Mouse (Mus musculus) forebrain, postnatal 0 days (tissue): ENCODE results near the gene Thy1. TPM values are rescaled to one million over a fixed set of nuclear protein-coding genes. Genes with fewer than 3 reads are reported as not detected.

Experiments used
- ATAC-seq: fragments of 200-750 bp; cut with Nextera tagmentation; 2 replicates; pipeline ENCODE4 v1.8.0; 2017; ENCODE audit warnings: mild to moderate bottlenecking, moderate library complexity
- DNase-seq: peaks from one replicate; pipeline ENCODE4 v3.0.0-alpha.2; 2015
- H3K27ac ChIP-seq: fragments of 300-500 bp; sonication (generic); 2 replicates; pipeline ENCODE4 v1.5.1; 2014; ENCODE audit warnings: low read depth, mild to moderate bottlenecking, antibody characterized with exemption, low read length, moderate library complexity, mixed read lengths
- H3K27me3 ChIP-seq: fragments of 300-500 bp; sonication (generic); 2 replicates; pipeline ENCODE4 v1.6.1; 2014; ENCODE audit warnings: mild to moderate bottlenecking, low read length, mixed read lengths; ENCODE audit not compliant: insufficient read depth
- H3K36me3 ChIP-seq: fragments of 300-500 bp; sonication (generic); 2 replicates; pipeline ENCODE4 v1.6.1; 2014; ENCODE audit warnings: mild to moderate bottlenecking, moderate library complexity; ENCODE audit not compliant: insufficient read depth
- H3K4me1 ChIP-seq: fragments of 300-500 bp; sonication (generic); 2 replicates; pipeline ENCODE4 v1.6.1; 2014; ENCODE audit warnings: antibody characterized with exemption; ENCODE audit not compliant: insufficient read depth
- H3K4me2 ChIP-seq: fragments of 300-500 bp; sonication (generic); 2 replicates; pipeline ENCODE4 v1.6.1; 2014; ENCODE audit warnings: low read depth, mild to moderate bottlenecking, moderate library complexity
- H3K4me3 ChIP-seq: fragments of 300-500 bp; sonication (generic); 2 replicates; pipeline ENCODE4 v1.5.1; 2014; ENCODE audit warnings: low read depth, low read length, mixed read lengths
- H3K9ac ChIP-seq: fragments of 300-500 bp; sonication (generic); 2 replicates; pipeline ENCODE4 v1.6.1; 2014; ENCODE audit warnings: mild to moderate bottlenecking
- H3K9me3 ChIP-seq: fragments of 300-500 bp; sonication (generic); 2 replicates; pipeline ENCODE4 v1.6.1; 2016; ENCODE audit warnings: low read length
- CTCF ChIP-seq: sonication (generic); IDR thresholded peaks from 2 replicates; pipeline ENCODE4 v1.5.1; 2016; ENCODE audit warnings: antibody characterized with exemption, control low read depth, low read depth
- WGBS: fragments of 180-500 bp; shearing (Covaris S2); extraction: QIAGEN DNeasy Blood & Tissue Kit; methylation state at CpG from one replicate; pipeline ENCODE4 v1.1.7; 2014; 5-methylcytosine and 5-hydroxymethylcytosine counted together
- polyA plus RNA-seq: library from polyadenylated mRNA; unstranded; fragments of >200 nt; fragmentation: Nextera tagmentation; extraction: Ambion mirVana; gene quantifications from 2 replicates; pipeline ENCODE4 v1.2.1, GENCODE M21; 2015
- total RNA-seq: library from RNA; depleted of rRNA; stranded (reverse); fragments of >200 nt; gene quantifications from 2 replicates; pipeline ENCODE4 v1.2.3, GENCODE M21; 2014

The Thy1 gene
- total and polyA plus RNA-seq, 2 experiments from 2014 or later: 23.2 to 31.6 TPM

DNA sequence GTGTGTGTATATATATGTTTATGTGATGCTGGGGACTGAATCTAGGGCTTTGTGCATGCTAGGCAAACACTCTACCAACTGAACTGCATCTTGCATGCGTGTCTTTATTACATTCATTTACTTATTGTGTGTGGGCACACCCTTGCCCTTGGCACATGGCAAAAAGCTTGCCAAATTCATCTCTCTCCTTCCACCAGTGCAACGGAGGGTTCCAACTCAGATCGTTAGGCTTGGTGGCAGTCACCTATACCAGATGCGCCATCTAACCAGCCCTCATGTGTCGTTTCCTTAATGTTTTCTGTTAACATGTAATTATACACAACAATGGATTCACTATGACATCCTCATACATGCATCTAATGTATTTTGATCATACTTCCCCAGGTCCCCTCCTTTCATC, 39.1 kb downstream of the Thy1 start:
- no peak for ATAC-seq
- no peak overlapping the region for H3K4me3 ChIP-seq
- no peaks in the 10 kb centered on the region for H3K9me3 ChIP-seq
- DNase-seq: no peak
- H3K4me2 ChIP-seq: no peak overlapping the region
- no peak for TF ChIP-seq CTCF
- H3K27me3 ChIP-seq: no peaks in the 10 kb centered on the region
- 76% methylated on average over 5 of the region's 5 CpGs for WGBS
- peaks cover 15% of the 10 kb centered on the region; the same call in 1 of the 2 replicates for H3K4me1 ChIP-seq
- no peak overlapping the region for H3K9ac ChIP-seq
- H3K27ac ChIP-seq: no peak overlapping the region
- no peaks in the 10 kb centered on the region for H3K36me3 ChIP-seq

GRCm38 (mm10) chr9:44083392-44084121, 40.4 kb downstream of the Thy1 start:
- no peaks in the 10 kb centered on the region for H3K36me3 ChIP-seq
- DNase-seq (peak; percentile 78), ATAC-seq (peak; percentile 73)
- H3K27ac ChIP-seq: peak overlapping the region; percentile 64
- H3K9ac ChIP-seq: 0 out of 2 replicates have a peak overlapping the region, but pooled peaks have one; percentile 61
- peak overlapping the region; percentile 53 for H3K4me3 ChIP-seq
- no peaks in the 10 kb centered on the region for H3K9me3 ChIP-seq
- peak overlapping the region; percentile 100 for H3K4me2 ChIP-seq
- 17% methylated on average over 23 of the region's 23 CpGs for WGBS
- no peaks in the 10 kb centered on the region for H3K27me3 ChIP-seq
- TF ChIP-seq CTCF: no peak
- H3K4me1 ChIP-seq: peaks cover 15% of the 10 kb centered on the region; the same call in 1 of the 2 replicates

DNA sequence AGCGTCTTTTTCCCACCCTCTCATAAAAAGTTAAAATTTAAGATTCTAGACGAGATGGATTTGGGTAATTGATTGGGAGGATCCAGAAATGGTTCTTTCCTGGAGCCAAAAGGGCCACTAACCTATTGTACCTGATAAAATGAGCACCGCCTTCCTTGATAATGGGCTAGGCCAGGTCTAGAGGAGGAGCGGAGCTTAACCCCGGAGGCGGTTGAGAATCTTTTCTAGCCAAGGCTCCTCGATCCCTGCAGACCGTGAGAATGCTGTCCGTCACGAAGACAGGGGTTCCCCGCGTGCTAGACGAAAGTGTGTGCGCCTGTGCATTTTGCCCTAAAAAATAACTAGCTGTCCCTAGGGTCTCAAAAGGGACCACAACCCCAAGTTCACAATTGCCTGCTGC, 41.1 kb downstream of the Thy1 start:
- H3K4me1 ChIP-seq: peaks cover 17% of the 10 kb centered on the region; the same call in 1 of the 2 replicates
- no peak for DNase-seq
- no peaks in the 10 kb centered on the region for H3K36me3 ChIP-seq
- H3K9ac ChIP-seq: peak overlapping the region; percentile 61
- peak overlapping the region; percentile 35; the same call in 1 of the 2 replicates for H3K27ac ChIP-seq
- H3K4me2 ChIP-seq: peak overlapping the region; percentile 100
- no peaks in the 10 kb centered on the region for H3K9me3 ChIP-seq
- WGBS: 3% methylated on average over 14 of the region's 14 CpGs
- no peak for TF ChIP-seq CTCF
- peak overlapping the region; percentile 53 for H3K4me3 ChIP-seq
- H3K27me3 ChIP-seq: no peaks in the 10 kb centered on the region
- ATAC-seq: no peak

DNA sequence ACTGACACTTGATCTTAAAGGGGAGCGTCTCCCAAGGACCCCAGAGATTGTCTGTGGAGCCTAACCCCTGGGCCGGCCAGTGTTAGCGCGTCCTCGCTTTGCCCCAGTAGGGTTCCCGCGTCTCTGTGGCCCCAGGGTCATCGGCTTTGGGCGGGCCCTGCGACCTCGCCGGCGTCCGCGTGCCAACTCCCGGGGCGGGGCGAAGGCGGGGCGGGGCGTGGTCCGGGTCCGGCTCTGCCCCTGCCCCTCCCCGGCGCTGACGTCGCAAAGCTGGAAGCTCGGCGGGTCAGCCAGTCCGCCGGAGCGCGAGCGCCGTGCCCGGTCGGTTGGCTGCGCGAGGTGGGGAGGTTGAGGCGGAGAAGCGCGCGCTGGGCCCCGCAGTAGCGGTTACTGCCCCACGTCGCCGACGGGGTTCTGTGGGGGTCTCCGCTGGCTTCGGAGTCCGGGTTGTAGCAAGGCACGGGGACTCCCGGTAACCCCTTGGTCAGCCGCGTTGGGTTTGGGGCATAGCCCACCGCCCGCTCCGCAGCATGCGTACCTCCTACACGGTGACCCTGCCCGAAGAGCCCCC, 41.6 kb downstream of the Thy1 start:
- DNase-seq (no peak), ATAC-seq (peak; percentile 10; the same call in 1 of the 2 replicates)
- Histone ChIP-seq H3K27me3 (no peaks in the 10 kb centered on the region), H3K9ac (peak overlapping the region; percentile 61), H3K4me1 (peaks cover 17% of the 10 kb centered on the region; the same call in 1 of the 2 replicates), H3K4me2 (peak overlapping the region; percentile 100), H3K4me3 (peak overlapping the region; percentile 53), H3K9me3 (no peaks in the 10 kb centered on the region), H3K27ac (no peak overlapping the region), H3K36me3 (no peaks in the 10 kb centered on the region)
- no peak for TF ChIP-seq CTCF
- WGBS: under 1% methylated on average over 61 of the region's 62 CpGs

DNA sequence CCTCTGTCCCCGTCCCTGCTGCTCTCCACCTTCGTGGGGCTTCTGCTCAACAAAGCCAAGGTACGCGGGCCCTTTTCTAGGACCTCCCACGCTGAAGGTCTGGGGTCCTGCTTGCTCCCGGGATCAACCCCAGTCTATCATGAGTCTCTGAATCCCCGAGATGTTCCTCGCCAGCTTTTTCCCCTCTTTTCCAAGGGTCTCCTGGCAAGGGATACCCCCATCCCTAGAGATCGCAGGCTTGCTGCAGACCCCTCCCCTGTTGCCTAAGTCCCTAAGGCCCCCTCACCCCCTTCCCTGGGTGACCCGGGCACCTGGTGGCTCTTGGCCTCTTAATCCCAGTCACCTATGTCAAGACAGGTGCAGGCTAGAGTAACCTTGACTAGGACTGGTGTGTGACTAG, 42.1 kb downstream of the Thy1 start:
- Histone ChIP-seq H3K9me3 (no peaks in the 10 kb centered on the region), H3K4me3 (peak overlapping the region; percentile 53), H3K4me1 (peaks cover 17% of the 10 kb centered on the region; the same call in 1 of the 2 replicates), H3K27ac (no peak overlapping the region), H3K36me3 (no peaks in the 10 kb centered on the region), H3K9ac (peak overlapping the region; percentile 61), H3K27me3 (no peaks in the 10 kb centered on the region), H3K4me2 (peak overlapping the region; percentile 100)
- 5% methylated on average over 10 of the region's 10 CpGs for WGBS
- TF ChIP-seq CTCF: no peak
- no peak for ATAC-seq
- no peak for DNase-seq

GRCm38 (mm10) chr9:44085741-44086665, 42.8 kb downstream of the Thy1 start:
- Histone ChIP-seq H3K9me3 (no peaks in the 10 kb centered on the region), H3K4me3 (peak overlapping the region; percentile 53; the same call in 1 of the 2 replicates), H3K4me2 (peak overlapping the region; percentile 100), H3K36me3 (peaks cover 1% of the 10 kb centered on the region; the same call in 1 of the 2 replicates), H3K9ac (no peak overlapping the region), H3K4me1 (peaks cover 17% of the 10 kb centered on the region; the same call in 1 of the 2 replicates), H3K27ac (no peak overlapping the region), H3K27me3 (no peaks in the 10 kb centered on the region)
- no peak for TF ChIP-seq CTCF
- ATAC-seq: no peak
- WGBS: 51% methylated on average over 15 of the region's 15 CpGs
- DNase-seq: no peak
